Mouse (Mus musculus) kidney, postnatal 10 days (tissue): ENCODE results near the gene Asic2.
A peak's percentile ranks its signal among the peaks of the same experiment; 100 is the strongest.

Experiments used
- DNase-seq: peaks from one replicate; pipeline ENCODE4 v3.0.0; 2021; ENCODE audit warnings: mixed read lengths

Asic2 gene

GRCm38 (mm10) chr11:81152460-81153160 lies 815.6 kb downstream of the Asic2 start:
- peak; percentile 68 for DNase-seq

- peak; percentile 69 for DNase-seq
These were observed 816.3 kb downstream of the Asic2 start for GRCm38 (mm10) chr11:81152021-81152385.

- DNase-seq, result peak; percentile 36
These were observed 816.8 kb downstream of the Asic2 start for GRCm38 (mm10) chr11:81151286-81152020.

- DNase-seq, result no peak
These were observed 817.6 kb downstream of the Asic2 start for GRCm38 (mm10) chr11:81150621-81151020.

GRCm38 (mm10) chr11:81148423-81148822 lies 819.8 kb downstream of the Asic2 start:
- DNase-seq, result no peak

- DNase-seq, result peak; percentile 15
These were observed 821.6 kb downstream of the Asic2 start for GRCm38 (mm10) chr11:81146574-81147157.

- DNase-seq, result no peak
These were observed 833.1 kb downstream of the Asic2 start for GRCm38 (mm10) chr11:81135141-81135540.

- no peak for DNase-seq
These were observed 834.3 kb downstream of the Asic2 start for GRCm38 (mm10) chr11:81133950-81134349.

- no peak for DNase-seq
These were observed 835.6 kb downstream of the Asic2 start for GRCm38 (mm10) chr11:81132669-81133068.

GRCm38 (mm10) chr11:81124363-81124762 lies 843.9 kb downstream of the Asic2 start:
- DNase-seq, result no peak

GRCm38 (mm10) chr11:81120024-81120576 lies 848.2 kb downstream of the Asic2 start:
- no peak for DNase-seq

- no peak for DNase-seq
These were observed 850.2 kb downstream of the Asic2 start for GRCm38 (mm10) chr11:81118055-81118454.

GRCm38 (mm10) chr11:81115666-81116065 lies 852.6 kb downstream of the Asic2 start:
- DNase-seq, result peak; percentile 93

- no peak for DNase-seq
These were observed 856.6 kb downstream of the Asic2 start for GRCm38 (mm10) chr11:81111626-81112025.

GRCm38 (mm10) chr11:81110049-81110448 lies 858.2 kb downstream of the Asic2 start:
- DNase-seq, result no peak

GRCm38 (mm10) chr11:81106949-81107348 lies 861.3 kb downstream of the Asic2 start:
- no peak for DNase-seq

GRCm38 (mm10) chr11:81100829-81101228 lies 867.4 kb downstream of the Asic2 start:
- DNase-seq, result no peak

GRCm38 (mm10) chr11:81096011-81096410 lies 872.2 kb downstream of the Asic2 start:
- DNase-seq, result peak; percentile 40

- DNase-seq, result peak; percentile 8
These were observed 873.7 kb downstream of the Asic2 start for GRCm38 (mm10) chr11:81094581-81094980.

GRCm38 (mm10) chr11:81092161-81092560 lies 876.1 kb downstream of the Asic2 start:
- DNase-seq, result no peak

GRCm38 (mm10) chr11:81083822-81084221 lies 884.4 kb downstream of the Asic2 start:
- DNase-seq, result no peak

GRCm38 (mm10) chr11:81080076-81080805 lies 888.0 kb downstream of the Asic2 start:
- no peak for DNase-seq

GRCm38 (mm10) chr11:81079237-81079636 lies 889.0 kb downstream of the Asic2 start:
- DNase-seq, result peak; percentile 20
